Mouse (Mus musculus): ENCODE data around the gene 4931422A03Rik.
"Not testable (repeated sequence)": the region's sequence is repeated elsewhere in the genome, so short reads cannot be mapped to it uniquely, and the experiment has no call there.

The 4931422A03Rik gene

GRCm38 (mm10) chr2:104028139-104028723, at the start of gene 4931422A03Rik:
4931422A03Rik (minus strand) TSS chr2:104028361.
- no peak for DNase-seq (ENCODE audit: low read depth, low spot score)

DNA sequence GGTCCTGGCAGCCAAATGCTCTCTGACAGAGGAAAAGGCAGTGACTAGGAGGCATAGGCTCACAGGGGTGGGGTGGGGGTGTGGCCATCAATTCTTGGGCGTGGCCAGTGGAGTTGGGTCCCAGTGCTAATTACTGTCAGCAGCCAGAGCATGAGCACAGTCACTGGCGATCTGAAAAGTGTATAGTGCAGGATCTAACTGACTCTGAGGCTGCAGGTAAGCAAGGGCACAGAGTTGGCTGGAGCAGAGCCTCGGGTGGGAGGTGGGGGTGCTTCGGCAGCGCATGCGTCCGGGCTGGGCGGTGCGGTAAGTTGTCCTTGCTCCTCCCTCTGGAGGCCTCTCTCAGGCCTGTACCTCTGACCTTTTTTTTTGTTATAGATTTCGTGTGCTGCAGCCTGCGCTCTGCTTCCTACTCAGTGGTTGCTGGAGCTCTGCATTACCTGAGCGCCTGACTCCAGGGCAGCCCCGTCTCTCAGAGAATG, 41.6 kb upstream of the 4931422A03Rik start, which contains the start of gene Cd59b:
TSS of gene Cd59b (plus strand) at position 146 of the 482 bp plus-strand sequence.
- DNase-seq (ENCODE audit: low read depth, low spot score) = peak; percentile 2

DNA sequence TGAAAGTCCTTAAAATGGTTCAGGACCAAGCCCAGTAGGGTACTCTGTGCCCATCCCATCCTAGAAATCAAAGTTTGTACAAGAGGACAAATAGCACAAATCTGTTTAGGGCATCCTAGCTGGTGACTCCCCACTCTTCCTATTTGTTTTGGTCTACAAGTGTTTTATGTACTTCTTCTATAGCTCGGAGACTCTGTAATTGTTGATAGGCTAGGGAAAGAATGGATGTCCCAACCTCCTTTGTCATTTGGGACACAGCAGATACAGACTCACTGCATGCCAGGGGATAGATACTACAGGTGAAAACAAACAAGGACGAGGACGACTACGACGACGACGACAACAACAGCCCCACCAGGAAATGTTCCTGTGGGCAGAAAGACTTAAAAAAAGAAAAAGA, 40.3 kb upstream of the 4931422A03Rik start, which contains the start of gene Gm10799:
TSS of gene Gm10799 (minus strand) at position 101 of the 400 bp plus-strand sequence.
- DNase-seq (ENCODE audit: low read depth, low spot score) = not testable (repeated sequence)

DNA sequence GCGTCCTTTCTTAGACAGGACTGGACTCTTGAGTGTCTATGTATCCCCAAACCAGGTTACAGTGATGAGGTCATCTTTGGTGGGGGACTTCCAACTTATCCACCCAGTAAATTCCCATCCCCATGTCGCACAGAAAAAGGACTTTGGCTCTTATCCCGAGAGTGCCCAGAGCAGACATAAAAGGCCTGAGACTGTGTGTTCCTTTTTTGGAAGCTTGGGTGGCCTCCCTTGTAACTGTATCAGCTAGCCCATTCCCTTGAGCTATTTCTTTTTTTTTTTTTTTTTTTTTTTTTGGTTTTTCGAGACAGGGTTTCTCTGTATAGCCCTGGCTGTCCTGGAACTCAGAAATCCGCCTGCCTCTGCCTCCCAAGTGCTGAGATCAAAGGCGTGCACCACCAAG, 37.4 kb upstream of the 4931422A03Rik start, which contains the start of gene Gm10912:
TSS of gene Gm10912 (plus strand) at position 301 of the 400 bp plus-strand sequence.
- DNase-seq (ENCODE audit: low read depth, low spot score) = not testable (repeated sequence)

DNA sequence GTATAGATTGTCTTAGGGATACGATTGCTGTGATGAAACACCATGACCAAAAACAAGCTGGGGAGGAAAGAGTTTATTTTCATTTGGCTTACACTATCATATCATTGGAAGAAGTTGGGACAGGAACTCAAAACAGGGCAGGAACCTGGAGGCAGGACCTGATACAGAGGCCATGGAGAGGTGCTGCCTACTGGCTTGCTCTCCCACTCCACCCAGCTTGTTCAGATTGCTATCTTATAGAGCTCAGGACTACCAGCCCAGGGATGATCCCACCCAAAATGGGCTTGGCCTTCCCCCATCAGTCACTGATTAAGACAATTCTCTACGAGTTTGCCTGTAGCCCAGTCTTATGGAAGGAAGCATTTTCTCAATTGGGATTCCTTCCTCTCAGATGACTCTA, 36.0 kb upstream of the 4931422A03Rik start:
- DNase-seq (ENCODE audit: low read depth, low spot score) = no peak

DNA sequence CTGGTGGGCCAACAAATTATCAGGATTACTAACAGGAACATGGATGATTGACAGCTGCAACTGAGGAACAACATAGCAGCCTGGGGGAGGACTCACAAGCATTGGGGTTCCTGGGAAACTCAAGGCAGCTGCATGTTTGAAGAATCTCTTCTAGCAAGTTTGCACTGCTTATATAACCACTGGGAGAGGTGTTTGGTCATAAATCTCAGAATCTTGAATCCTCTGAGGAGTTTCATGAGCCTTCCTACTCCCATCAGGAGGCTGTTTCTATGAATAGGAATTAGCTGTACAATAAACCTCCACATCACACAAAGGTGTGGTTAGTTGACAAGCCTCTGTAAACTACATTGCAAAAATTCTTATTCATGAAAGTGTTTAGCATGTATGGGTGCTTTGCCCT, 34.5 kb upstream of the 4931422A03Rik start:
- DNase-seq (ENCODE audit: low read depth, low spot score) = no peak

DNA sequence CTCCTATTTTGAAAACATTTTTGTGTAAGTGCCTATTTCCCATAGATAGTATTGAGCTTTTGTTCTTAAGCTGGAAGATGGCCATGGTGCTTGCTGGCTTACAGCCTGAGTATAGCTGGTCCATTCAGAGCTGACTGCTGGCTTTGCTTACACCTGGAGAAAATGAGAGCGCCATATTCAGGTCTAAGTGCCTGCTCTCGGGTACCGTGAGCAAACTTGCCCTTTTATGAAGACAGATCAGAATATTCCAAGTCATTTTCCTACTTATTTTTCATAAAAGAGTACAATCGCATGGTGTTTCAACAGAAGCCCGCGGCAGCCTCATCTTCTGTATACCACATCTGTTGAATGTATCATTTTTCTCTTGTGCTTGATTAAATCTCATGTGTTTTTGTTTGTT, 32.8 kb upstream of the 4931422A03Rik start:
- DNase-seq (ENCODE audit: low read depth, low spot score) = no peak

DNA sequence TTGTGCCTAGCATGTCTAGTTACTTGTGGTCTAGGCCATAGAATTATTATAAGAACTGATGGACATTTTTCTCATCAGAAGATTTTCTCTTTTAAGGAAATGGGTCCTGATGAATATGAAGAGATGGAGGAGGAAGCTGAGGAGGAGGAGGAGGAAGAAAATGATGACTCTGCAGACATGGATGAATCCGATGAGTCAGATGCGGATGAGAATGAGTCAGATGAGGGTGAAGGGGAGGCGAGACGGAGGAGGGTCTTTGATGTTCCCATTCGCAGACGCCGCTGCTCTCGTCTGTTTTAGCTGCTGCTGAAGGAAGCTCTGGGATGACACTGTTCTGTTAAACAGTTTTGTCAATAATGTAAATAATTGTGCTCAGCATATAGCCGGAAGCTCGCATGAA, 31.6 kb upstream of the 4931422A03Rik start:
- no peak for DNase-seq (ENCODE audit: low read depth, low spot score)

DNA sequence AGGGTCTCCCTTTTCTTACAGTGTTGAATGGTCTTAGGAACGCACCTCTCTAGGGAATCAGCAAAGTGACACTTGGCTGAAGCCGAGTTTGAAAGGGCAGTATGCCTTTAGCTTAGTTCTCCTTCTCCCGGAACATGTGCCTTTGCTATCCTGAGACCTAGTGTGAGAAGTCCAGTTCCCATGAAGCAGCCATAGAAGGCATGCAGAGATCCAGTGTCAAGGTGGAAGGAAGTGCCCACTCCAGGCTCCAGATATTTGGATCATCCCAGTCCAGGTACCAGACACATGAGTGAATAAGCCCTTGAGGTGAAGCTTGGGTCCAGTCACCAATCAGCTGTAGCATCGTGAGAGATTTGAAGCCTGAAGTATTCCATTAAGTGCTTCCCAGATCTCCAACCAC, 30.8 kb upstream of the 4931422A03Rik start:
- DNase-seq (ENCODE audit: low read depth, low spot score) = no peak

- DNase-seq (ENCODE audit: low read depth, low spot score) = no peak
Observed at GRCm38 (mm10) chr2:104058381-104058780, 30.2 kb upstream of the 4931422A03Rik start.

GRCm38 (mm10) chr2:104044479-104045080, 16.4 kb upstream of the 4931422A03Rik start:
- DNase-seq (ENCODE audit: low read depth, low spot score) = no peak

GRCm38 (mm10) chr2:104043624-104044478, 15.7 kb upstream of the 4931422A03Rik start:
- no peak for DNase-seq (ENCODE audit: low read depth, low spot score)

- no peak for DNase-seq (ENCODE audit: low read depth, low spot score)
Observed at GRCm38 (mm10) chr2:104042766-104043165, 14.6 kb upstream of the 4931422A03Rik start.

GRCm38 (mm10) chr2:104041632-104042031, 13.5 kb upstream of the 4931422A03Rik start:
- no peak for DNase-seq (ENCODE audit: low read depth, low spot score)

- DNase-seq (ENCODE audit: low read depth, low spot score) = no peak
Observed at GRCm38 (mm10) chr2:104038236-104038635, 10.1 kb upstream of the 4931422A03Rik start.

DNA sequence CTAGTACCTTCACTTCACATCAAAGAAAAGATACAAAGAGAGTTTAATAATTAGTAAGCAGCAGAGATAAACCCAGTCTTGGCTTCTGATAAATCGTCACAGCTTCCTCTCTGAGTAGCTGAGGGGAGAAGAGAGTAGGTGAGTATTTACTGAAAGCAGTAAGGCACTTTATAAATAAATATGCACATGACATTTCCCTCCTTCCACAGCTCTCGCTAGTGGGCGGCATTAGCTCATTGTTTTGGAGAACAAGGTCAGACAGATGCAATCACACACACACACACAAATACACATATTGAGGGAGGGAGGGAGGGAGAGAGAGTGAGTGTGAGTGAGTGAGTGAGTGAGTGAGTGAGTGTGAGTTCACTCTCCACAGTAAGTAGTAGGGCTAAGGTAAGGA, 8.2 kb upstream of the 4931422A03Rik start:
- DNase-seq (ENCODE audit: low read depth, low spot score) = no peak

DNA sequence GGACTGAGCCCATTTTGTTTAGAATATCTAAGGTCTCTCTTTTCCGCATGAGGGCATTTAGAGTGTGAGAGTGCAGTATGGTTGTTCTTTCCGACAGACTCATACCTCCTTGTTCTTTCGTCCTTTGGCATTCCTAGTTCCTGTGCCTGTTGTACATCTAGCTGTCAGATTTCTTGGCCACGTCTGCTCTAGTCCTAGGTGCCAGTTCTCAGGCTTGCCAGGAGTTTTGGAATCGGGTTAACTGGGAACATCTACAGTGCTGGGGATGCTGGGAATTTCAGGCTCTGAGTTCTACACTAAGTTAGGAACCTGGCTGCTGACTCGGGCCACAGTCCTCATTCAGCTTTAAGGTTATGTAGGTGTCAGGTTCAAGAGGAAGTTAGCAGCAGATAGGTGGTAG, 7.4 kb upstream of the 4931422A03Rik start:
- DNase-seq (ENCODE audit: low read depth, low spot score) = no peak

DNA sequence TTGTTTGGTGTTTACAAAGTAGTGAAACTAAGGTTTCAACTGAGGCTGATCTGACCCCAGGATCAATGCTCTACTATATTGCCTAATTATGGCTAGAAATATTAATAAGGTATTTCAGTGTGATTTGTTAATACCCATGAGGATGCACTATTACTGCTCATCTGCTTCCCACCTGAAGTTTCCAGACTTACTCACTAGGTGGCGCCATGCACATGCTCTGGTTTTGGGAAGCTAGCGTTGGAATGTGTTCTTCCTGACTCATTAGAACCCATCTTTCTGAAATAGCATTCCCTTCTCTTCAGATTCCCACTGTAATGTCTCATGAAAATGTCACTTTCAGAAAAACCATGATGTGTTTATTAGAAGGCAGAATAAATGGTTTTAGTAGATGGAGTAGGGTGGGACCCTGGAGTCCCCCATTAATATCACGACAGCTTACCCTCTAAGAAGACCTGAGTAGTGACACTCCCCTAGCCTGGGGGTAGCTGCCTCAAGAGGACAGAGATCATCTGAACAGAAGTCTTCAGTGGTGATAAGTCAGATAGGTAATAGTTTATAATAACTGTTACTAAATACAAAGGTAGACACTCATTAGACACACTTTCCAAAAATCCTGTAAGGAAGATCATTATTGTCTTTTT, 6.8 kb upstream of the 4931422A03Rik start:
- peak; percentile 45 for DNase-seq (ENCODE audit: low read depth, low spot score)

- no peak for DNase-seq (ENCODE audit: low read depth, low spot score)
Observed at GRCm38 (mm10) chr2:104032056-104032455, 3.9 kb upstream of the 4931422A03Rik start.

GRCm38 (mm10) chr2:104030381-104030780, 2.2 kb upstream of the 4931422A03Rik start:
- no peak for DNase-seq (ENCODE audit: low read depth, low spot score)

DNA sequence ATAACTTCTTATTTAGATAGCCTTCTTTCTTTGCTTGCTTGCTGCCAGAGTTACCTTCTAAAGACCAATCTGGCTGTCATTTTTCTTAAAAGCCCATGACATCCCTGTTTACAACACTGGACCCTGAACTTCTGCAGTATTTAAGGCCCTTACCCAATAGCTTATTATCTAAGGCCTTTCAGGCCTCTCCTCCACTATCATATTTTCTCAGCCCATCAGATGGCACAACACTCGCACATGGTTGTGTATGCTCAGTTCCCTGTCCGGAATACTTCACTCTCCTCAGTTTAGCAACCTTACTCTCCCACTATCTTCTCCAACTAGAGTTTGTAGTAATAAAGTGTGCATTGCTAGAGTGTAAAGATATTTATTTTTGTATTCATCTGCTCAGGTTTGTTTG, 913 bp upstream of the 4931422A03Rik start:
- DNase-seq (ENCODE audit: low read depth, low spot score) = no peak

Measured in retina, adult 2 months (tissue).